Mouse (Mus musculus) lung, postnatal 0 days (tissue): ENCODE results near the gene Birc7.

Source experiments
- CTCF ChIP-seq: IDR thresholded peaks from 2 replicates; pipeline ENCODE4 v1.5.1; 2016; ENCODE audit warnings: antibody characterized with exemption, mild to moderate bottlenecking
- EP300 ChIP-seq: IDR thresholded peaks from 2 replicates; pipeline ENCODE4 v1.6.1; 2016; ENCODE audit warnings: antibody characterized with exemption, mild to moderate bottlenecking, control low read depth

GRCm38 (mm10) chr2:180963956-180964355 is 35.1 kb downstream of the Birc7 start:
- TF ChIP-seq CTCF (peak; percentile 96), EP300 (no peak)
